Mouse (Mus musculus) left cerebral cortex, postnatal 14 days (tissue): Measurements from ENCODE around the gene Spag16. TPM values are rescaled to one million over a fixed set of nuclear protein-coding genes. Genes with fewer than 3 reads are reported as not detected.
"Not testable (repeated sequence)": the region's sequence is repeated elsewhere in the genome, so short reads cannot be mapped to it uniquely, and the experiment has no call there.

Experiments
- DNase-seq, 2 experiments: peaks; one replicate each; pipeline ENCODE4 v3.0.0; 2021 to 2022; ENCODE audit warnings: low spot score in 2 of 2, mixed read lengths in 1 of 2
- intact Hi-C: fragments of 180-260 bp; cut with DNase I; formaldehyde crosslinking; loops from one replicate; pipeline ENCODE4 v1.15.1; 2025
- long read RNA-seq, 2 experiments: library from polyadenylated mRNA; stranded (forward); transcript quantifications; one replicate each; pipeline ENCODE4 v2.0.0; 2021
- total RNA-seq, 2 experiments: library from RNA; stranded (reverse); gene quantifications; 2 replicates each; pipeline ENCODE4 v1.2.3; 2021

Spag16 gene
- under 1 TPM; 0.63 to 0.92 TPM for total RNA-seq
- long read RNA-seq, experiment 1: 0 reads
- long read RNA-seq, experiment 2: 0 reads

DNA sequence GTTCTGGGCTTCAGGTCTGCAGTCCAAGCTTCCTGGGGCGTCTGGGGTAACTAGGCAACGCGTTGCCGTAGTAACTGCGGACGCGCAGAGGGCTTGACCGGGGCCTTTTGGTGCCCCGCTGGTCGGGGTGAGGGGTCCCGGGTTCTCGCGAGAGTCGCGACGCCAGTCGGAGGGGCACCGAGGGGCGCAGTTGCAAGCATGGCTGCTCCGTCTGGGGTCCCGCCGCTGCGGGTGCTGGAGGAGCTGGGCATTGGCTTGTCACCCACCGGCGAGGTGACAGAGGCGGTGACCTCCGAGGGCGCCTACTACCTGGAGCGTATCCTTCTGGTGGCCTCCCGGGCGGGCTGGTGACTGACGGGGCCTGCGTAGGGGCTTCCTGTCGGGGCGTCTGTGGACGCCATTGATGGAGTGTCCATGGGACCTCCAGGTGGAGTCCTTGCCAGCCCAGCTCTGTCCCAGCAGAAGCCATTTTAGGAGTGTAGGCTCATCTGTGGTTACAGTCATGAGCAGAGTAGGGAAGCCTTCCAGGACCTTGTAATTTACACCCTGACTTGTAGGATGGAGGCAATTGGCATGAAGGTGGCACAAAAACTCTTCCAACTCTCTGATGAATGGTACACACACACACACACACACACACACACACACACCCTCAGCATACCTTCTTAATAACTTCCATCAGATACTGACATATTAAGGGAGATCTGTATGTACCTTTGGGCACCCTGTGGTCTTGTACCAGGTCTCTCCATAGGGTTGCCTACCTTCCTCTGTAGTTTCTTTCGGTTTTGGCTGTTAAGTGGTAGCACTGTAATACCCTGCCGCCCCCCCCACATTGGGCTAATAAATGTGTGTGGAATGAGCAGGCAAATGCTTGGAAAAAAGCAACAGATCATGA is at the start of gene Spag16:
TSS of gene Spag16 (plus strand) at position 165 of the 898 bp plus-strand sequence.
- peak; percentile 16 to 17 for DNase-seq
- intact Hi-C loops: no loop called here

DNA sequence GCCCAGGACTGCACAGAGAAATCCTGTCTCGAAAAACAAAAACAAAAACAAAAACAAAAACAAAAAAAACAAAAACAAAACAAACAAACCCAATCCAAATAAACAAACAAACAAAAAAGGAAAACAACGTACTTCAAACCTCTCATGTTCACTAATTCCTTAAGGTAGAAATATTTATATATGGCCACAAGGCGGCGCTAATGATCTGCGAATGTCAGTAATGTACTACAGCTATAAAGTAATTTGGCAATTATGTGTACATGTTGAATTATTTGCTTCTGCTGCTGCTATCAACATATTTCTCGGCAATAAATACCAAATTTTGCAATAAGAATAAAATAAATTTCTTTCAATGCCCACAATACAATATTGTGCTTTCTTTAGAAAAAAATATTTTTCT is 41.6 kb upstream of the Spag16 start:
- peak; percentile 67 to 82 for DNase-seq
- intact Hi-C loops: loop anchor here (10.0 kb wide), 1 partner anchor 620 kb away; no protein-coding TSS in a partner anchor

- DNase-seq: no peak
- intact Hi-C loops: loop anchor here (10.0 kb wide), 1 partner anchor 622 kb away; no protein-coding TSS in a partner anchor
Observed at GRCm38 (mm10) chr1:69786716-69787115, 40.1 kb upstream of the Spag16 start.

DNA sequence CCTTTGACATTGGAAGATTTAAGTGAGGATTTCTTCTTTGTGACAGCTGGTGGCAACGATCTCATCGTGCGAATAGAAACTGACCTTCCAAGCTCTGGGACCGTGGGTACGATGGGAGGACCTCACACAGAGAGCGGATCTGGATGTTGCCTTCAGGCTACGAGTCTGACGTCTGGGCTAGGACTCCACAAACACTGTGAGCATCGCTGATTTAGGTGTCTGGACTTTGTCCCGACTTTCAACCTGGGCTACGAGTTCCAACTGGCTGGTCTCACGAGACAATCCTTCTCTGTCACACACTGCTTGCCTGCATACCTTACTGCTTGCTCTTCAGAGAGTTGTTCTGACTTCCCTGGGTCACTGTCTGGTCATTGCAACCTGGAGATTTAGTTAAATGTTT is 39.4 kb upstream of the Spag16 start:
- intact Hi-C loops: loop anchor here (10.0 kb wide), 1 partner anchor 623 kb away; no protein-coding TSS in a partner anchor
- DNase-seq: no peak

DNA sequence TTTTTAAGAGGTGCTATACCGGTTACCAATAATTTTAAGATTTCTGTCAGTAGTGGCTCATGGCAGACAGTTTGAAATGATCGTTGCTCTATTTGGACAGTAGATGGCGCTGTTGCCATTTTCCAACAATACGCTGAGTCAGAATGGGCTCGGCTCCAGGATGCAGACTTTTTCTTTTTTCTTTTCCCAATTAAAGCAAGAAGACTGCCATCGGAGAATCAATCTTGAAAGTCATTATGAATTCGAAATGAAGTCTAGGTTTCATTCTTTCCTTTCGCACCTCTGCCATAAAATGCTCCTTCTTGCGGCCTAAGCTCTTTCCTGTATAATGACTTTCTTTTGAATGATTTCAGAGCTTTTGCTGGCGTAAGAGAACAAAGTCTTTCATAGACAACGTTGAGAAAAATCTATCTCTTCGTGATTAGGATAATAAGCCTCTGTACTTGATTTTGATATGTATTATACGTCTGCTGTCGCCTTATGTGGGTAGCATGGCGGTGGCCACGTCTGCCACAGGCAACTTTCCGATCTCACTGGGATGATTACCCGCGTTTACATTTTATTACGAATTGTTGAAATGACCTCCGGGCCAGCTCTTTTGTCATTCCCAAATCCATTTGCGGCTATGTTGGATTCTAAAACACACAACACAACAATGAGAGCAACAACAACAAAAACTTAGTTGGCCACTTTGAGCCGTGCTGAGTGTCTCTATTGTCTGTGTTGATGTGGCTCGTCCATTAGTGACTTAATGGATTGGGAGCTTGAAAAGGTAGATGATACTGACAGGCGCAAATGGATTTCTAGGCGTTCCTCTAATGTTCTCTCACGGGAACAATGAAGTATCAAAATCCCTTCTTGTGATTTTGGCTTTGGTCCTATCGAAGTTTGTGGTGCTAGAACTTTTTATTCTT is 36.2 kb upstream of the Spag16 start:
- peak; percentile 77 to 86 for DNase-seq
- intact Hi-C loops: loop anchor here (10.0 kb wide), 1 partner anchor 1714 kb away; no protein-coding TSS in a partner anchor

GRCm38 (mm10) chr1:69798948-69799565 is 27.7 kb upstream of the Spag16 start:
- DNase-seq: peak; percentile 4 to 21
- intact Hi-C loops: loop anchor here (10.0 kb wide), 1 partner anchor 1706 kb away; no protein-coding TSS in a partner anchor

DNA sequence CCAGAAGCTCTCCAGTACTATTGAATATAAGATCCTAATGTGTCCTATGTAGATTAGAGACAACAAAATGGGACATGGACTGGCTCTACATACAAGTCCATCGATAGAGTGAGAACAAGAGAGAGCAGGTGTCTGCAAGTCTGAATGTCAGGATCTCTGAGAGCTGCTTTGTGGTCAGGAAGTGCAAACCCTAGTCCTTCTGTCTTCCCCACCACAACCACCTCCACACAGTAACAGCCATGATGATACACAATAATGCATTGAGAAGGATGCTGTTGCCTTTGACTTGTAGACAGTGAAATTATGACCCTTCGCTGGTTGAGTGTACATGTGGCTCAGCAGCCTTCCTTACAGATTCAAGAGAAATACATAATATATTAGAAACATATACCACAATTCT is 16.6 kb upstream of the Spag16 start:
- no peak for DNase-seq
- intact Hi-C loops: no loop called here

DNA sequence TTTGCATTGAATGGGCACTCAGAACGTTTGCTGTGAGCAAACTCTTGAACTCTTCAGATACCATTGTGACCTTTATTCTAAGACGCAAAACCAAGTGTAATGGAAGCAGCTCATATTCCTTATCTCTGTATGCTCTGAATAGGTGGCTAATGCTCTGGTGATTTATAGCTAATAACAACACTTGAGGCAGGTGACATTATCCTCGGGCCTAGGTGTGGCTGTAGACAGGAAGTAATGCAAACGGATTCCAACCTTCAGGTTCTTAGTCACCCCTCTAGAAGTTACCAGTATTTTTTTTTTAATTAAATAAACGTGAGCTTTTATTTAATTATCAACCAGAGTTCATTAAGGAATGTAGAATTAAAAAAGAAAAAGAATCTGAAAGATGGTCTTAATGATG is 1.1 kb upstream of the Spag16 start:
- intact Hi-C loops, DNase-seq: not testable (repeated sequence)

DNA sequence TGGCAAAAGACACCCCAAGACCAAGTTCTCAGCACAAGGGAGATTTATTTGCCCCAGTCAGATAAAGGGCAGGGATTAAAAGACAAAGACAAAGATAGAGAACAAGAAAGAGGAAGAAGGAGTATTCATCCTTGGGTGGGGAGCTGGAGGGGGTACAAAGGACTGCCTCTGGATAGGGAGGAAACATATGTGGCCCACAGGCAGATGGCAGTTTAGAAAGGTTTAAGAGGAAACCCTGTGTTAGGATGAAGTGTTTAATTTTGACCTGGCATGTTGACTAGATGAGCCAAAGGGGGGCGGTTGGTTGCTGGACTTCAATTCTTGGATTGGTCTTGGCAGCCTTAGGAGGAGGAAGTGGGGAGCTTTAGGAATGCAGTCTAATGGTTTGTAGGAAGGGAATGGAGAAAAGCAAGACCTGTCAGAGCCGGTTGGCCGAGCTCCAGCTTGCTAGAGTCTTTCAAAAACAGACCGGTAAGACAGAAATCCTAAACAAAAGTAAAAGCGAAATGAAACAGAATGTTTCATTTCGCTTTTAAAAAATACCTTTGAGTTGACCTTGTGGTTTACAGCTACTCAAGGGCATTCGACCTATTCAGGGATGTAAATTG is 2.2 kb downstream of the Spag16 start:
- DNase-seq: no peak
- intact Hi-C loops: no loop called here

DNA sequence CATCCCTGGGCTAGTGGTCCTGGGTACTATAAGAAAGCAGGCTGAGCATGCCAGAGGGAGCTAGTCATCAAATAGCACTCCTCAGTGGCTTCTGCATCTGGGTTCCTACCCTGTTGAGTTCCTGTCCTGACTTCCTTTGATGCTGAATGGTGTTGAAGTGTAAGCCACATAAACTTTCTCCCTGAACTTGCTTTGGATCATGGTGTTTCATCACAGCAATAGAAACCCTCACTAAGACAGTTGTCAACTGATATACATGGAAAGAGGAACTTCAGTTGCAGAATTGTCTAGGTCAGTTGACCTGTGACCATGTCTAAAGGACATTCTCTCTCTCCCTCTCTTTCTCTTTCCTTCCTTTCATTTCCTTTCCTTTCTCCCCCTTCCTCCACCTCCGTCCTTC is 3.8 kb downstream of the Spag16 start:
- no peak for DNase-seq
- intact Hi-C loops: no loop called here

DNA sequence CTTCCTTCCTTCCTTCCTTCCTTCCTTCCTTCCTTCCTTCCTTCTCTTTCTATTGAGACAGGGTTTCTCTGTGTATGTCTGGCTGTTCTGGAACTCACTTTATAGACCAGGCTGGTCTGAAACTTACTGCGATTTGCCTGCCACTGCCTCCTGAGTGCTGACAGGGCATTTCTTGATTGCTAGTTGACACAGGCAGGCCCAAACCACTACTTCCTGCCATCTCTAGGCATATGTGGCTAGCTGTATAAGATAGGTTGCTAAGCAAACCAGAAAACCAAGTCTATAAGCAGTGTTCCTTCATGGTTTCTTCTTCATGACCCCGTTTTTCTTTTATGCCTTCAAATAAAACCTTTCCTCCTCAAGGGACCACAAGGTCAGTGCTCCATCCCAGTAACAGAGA is 4.2 kb downstream of the Spag16 start:
- intact Hi-C loops: no loop called here
- DNase-seq: no peak

DNA sequence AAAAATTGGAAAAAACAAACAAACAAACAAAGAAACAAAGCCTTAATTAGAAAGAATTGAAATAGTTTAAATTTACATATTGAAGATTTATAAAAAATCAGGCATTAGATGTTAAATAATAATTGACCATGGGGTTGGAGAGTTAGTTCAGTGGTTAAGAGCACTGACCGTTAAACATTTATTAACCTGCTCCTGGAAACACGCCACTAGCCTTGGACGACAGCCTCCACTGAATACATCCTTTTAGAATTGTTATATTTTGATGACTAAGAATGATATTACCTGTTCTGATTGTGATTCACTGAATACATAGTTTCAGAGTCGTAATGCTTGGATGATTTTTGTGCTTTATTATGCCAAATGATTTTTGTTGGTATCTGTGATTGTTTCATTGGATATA is 6.7 kb downstream of the Spag16 start:
- DNase-seq, intact Hi-C loops: not testable (repeated sequence)

- intact Hi-C loops: no loop called here
- DNase-seq: peak; percentile 8 to 65
Observed at GRCm38 (mm10) chr1:69853436-69853835, 26.7 kb downstream of the Spag16 start.

DNA sequence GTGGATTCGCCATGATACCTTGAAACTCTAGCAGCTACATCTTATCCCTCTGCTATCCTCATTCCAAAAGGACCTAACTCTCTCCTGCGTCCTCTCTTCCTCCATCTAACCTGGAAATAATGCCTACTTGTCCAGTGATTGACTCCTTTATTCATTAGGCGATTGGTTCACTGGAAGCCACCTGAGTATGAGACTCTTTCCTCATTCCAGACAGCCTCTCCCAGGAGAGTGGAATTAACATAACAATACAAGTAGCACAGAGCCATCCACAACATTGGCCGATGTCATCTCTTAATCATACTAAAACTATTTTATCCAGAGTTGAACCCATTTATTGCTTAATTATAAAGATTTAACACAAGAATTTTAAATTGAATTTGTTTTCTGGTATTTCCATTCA is 41.0 kb downstream of the Spag16 start:
- no peak for DNase-seq
- intact Hi-C loops: no loop called here

DNA sequence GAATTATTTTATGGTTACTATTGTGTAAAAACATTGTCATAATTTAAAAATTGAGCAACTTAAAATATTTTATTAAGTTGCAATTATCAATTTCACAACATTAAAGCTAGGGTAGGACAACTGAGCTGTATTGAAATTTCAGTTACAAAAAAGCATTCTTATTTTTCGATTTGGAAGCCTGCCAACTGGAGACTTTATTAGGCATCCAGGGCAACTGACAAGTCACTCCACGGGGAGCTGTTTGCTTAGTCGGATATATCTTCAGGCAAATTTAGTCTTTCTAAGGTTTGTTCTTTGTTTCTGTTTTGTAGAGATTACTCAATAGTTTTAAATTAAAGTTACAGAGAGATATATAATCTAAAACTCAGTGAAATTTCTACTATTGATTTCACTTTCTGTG is 129.8 kb downstream of the Spag16 start:
- no peak for DNase-seq
- intact Hi-C loops: no loop called here

- intact Hi-C loops: no loop called here
- DNase-seq: peak in 1 of 2 experiments; percentile 18
Observed at GRCm38 (mm10) chr1:69996874-69997273, 170.1 kb downstream of the Spag16 start.

DNA sequence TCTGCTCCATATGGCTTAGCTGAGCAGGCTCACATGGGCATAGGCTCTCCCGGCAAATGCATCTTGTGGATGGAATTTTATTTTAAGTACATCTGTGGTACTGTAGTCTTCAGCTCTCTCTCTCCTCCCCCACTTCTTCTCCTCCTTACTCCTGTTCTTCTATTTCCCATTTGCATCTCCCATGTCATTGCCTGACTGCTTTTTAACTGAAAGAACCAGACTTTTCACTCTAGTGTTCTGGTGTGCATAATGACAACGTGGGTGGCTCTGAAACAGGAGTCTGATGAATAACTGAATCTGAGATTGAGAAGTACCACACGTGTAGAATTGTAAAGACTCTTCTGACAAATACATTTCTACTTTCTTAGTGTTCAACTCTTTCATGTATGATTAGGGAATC is 186.2 kb downstream of the Spag16 start:
- DNase-seq: peak; percentile 8 to 62
- intact Hi-C loops: no loop called here

DNA sequence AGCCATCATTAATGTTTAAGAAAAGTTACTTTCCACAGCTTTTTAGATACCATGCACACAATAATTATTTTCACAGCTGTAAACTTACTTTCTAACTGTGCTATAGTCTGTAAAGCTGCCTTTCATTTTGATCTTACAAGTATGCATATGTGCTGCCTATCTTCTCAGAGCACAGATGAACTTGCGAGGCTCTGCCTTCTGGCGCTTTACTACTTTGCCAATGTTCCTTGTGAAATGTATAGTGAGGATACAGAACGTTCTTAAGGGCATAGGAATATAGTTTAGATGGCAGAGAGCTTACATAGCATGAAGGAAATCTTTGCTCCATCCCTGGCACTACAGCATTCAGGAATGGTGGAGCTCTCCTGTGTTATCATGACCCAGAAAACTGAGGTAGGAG is 210.6 kb downstream of the Spag16 start:
- DNase-seq: no peak
- intact Hi-C loops: no loop called here

DNA sequence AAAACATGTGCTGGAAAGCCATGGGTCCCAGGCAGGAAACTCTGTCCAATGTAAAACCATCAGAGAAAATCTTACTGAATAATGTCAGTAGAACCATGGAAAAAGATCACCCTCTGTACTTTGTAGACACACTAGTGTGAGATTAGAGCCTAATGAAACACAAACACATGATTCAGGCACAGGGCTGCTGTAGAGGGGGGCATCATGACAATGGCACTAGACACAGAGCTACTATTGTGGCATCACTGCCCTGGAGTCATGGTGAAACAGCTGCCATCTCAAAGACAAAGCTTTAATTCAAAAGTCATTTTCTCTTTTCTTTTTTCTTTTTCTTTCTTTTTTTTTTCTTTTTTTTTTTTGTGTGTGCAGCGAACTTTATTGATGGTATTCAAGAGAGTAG is 240.6 kb downstream of the Spag16 start:
- intact Hi-C loops: no loop called here

More for the DNA sequence above, 240.6 kb downstream of the Spag16 start:
- DNase-seq: no peak
